Mouse (Mus musculus): ENCODE data around the gene Ccdc167. TPM values are rescaled to one million over a fixed set of nuclear protein-coding genes. Genes with fewer than 3 reads are reported as not detected.

Gene Ccdc167
- polyA plus RNA-seq, 1 experiment from 2014 or later, result 15.4 TPM

DNA sequence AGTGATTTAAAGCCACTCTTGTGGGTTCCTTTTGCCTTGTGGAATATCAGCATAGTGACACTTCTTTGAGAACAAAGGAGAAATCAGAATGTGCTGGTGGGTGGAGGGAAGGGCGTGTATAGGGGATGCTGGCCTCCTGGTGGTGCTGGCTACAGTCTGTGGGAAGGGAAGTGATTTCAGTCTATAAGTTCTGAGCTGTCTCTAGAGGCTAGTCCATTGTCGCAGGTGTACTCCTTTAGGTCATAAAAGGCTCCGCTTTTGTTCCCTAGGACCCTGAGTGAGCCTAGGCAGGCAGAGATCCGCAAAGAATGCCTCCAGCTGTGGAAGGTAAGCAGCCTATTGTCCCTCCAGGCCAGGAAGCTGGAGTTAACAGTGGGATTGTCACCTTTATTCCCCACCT lies 22.3 kb downstream of the Ccdc167 start:
- Histone ChIP-seq H3K36me3 (peaks cover 77% of the 10 kb centered on the region), H3K27me3 (replicated peaks) (no peaks in the 10 kb centered on the region), H3K9me3 (no peaks in the 10 kb centered on the region), H3K9ac (no peak overlapping the region), H3K4me2 (replicated peaks) (no peak overlapping the region), H3K4me1 (no peaks in the 10 kb centered on the region), H3K27ac (no peak overlapping the region), H3K4me3 (no peak overlapping the region)
- ATAC-seq (ENCODE audit: low FRiP score, low read depth), result no peak
- 80% methylated on average over 4 of the region's 4 CpGs for WGBS

DNA sequence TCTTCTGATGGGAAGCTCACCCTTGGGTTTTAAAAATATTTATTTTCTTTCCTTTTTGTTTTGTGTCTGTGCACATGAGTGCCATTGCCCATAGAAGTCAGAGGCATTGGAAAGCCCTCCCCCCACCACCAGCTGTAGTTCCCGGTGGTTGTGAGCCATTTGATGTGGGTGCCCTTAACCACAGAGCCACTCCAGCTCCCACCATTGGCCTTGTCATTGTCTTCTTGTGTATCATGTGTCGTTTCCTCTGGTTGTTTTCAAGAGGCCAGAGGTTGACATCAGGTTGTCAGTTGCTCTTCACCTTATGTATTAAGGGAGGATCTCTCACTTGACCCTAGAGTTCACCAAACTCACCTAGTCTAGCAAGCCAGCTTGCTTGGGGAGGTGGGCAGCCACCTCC lies 23.3 kb downstream of the Ccdc167 start:
- H3K36me3 ChIP-seq, result peaks cover 71% of the 10 kb centered on the region
- no peaks in the 10 kb centered on the region for H3K4me1 ChIP-seq
- ATAC-seq (ENCODE audit: low FRiP score, low read depth), result no peak
- H3K4me2 ChIP-seq (replicated peaks), result no peak overlapping the region
- no peaks in the 10 kb centered on the region for H3K9me3 ChIP-seq
- H3K9ac ChIP-seq, result no peak overlapping the region
- H3K27me3 ChIP-seq (replicated peaks), result no peaks in the 10 kb centered on the region
- no peak overlapping the region for H3K27ac ChIP-seq
- 73% methylated on average over 2 of the region's 2 CpGs for WGBS
- H3K4me3 ChIP-seq, result no peak overlapping the region

DNA sequence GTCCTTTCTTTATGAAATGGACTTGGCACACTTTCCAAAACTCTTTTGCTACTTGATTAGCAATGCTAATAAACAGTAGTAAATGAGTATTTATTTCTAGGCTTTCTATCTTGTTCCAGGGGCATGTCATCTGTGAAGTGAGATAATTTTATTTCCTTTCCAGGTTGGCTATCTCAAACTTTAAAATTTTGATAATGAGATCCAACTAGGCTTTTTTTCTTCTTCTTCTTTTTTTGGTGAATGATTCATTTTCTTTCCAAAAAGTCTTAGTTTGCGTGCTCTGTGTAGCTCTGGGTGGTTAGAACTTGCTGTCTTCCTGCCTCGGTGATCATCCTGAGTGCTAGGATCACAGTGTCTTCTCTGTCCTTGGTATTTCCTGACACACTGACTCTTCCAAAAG lies 24.0 kb downstream of the Ccdc167 start:
- ATAC-seq (ENCODE audit: low FRiP score, low read depth), result no peak
- WGBS, result 95% methylated on average over 2 of the region's 2 CpGs
- H3K9ac ChIP-seq, result no peak overlapping the region
- no peak overlapping the region for H3K4me2 ChIP-seq (replicated peaks)
- H3K4me3 ChIP-seq, result no peak overlapping the region
- H3K9me3 ChIP-seq, result no peaks in the 10 kb centered on the region
- peaks cover 71% of the 10 kb centered on the region for H3K36me3 ChIP-seq
- H3K27ac ChIP-seq, result no peak overlapping the region
- H3K27me3 ChIP-seq (replicated peaks), result no peaks in the 10 kb centered on the region
- no peaks in the 10 kb centered on the region for H3K4me1 ChIP-seq

DNA sequence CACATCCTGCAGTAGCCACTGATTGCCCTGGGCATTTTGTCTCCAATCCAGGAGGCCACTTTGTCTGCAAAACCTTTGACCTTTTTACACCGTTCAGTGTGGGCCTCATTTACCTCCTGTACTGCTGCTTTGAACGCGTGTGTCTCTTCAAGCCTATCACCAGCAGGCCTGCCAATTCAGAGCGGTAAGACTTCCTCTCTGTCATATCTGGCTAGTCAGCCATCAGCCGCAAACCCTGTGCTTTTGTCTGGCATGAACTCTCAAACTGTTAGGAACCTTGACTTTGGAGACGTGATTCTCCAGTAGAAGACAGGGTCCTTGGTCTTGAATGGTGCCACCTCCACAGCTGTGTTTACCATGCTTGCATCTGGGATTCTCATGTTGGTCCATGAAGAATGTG lies 26.6 kb downstream of the Ccdc167 start:
- H3K4me1 ChIP-seq, result no peaks in the 10 kb centered on the region; the same call in 1 of the 2 replicates

DNA sequence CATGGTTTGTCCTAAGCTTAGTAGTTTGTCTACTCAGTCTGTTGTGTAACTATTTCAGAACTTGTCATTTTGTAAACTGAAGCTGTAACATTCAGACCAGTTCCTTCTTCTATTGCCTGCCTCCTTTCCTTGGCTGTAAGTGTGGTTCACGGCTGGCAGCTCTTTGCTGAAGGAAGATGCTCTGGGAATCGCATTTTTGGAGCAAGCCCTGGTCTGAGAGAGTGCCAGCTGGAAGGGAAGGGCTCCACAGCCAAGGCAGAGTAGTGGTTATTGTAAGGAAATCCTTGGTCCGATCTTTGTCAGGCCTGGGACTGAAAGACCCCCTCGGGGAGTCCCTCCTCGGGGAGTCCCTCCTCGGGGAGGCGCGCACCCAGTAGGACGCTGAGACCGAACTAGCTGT lies 28.2 kb downstream of the Ccdc167 start:
- WGBS, result 92% methylated on average over 10 of the region's 10 CpGs
- no peak for ATAC-seq (ENCODE audit: low FRiP score, low read depth)
- no peak overlapping the region for H3K4me2 ChIP-seq (replicated peaks)
- H3K9ac ChIP-seq, result no peak overlapping the region
- no peaks in the 10 kb centered on the region; the same call in 1 of the 2 replicates for H3K4me1 ChIP-seq
- no peaks in the 10 kb centered on the region for H3K27me3 ChIP-seq (replicated peaks)
- peaks cover 76% of the 10 kb centered on the region for H3K36me3 ChIP-seq
- H3K27ac ChIP-seq, result no peak overlapping the region
- H3K4me3 ChIP-seq, result no peak overlapping the region
- H3K9me3 ChIP-seq, result no peaks in the 10 kb centered on the region

More for the DNA sequence above, 26.6 kb downstream of the Ccdc167 start:
- Histone ChIP-seq H3K27ac (no peak overlapping the region), H3K9me3 (no peaks in the 10 kb centered on the region), H3K9ac (no peak overlapping the region), H3K36me3 (peaks cover 77% of the 10 kb centered on the region), H3K4me2 (replicated peaks) (no peak overlapping the region), H3K27me3 (replicated peaks) (no peaks in the 10 kb centered on the region), H3K4me3 (no peak overlapping the region)
- no peak for ATAC-seq (ENCODE audit: low FRiP score, low read depth)
- 68% methylated on average over 6 of the region's 6 CpGs for WGBS

DNA sequence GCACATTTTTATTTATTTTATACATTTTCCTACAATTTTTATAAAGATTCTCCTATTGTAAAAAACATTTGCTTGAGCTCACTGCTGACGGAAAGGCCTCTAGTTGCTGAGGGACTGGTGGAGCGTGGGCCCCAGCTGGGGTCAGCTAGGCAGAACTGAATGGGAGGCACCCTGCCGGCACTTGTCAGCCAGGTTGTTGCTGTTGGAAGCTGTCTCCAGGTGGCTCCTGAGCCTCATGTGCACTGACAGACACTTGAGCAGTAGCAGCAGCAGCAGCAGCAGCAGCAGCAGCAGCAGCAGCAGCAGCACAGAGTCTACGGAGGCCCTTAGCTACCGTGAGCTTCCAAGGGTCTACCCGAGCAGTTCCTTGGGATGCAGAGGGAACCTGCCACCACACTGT lies 29.5 kb downstream of the Ccdc167 start:
- ATAC-seq (ENCODE audit: low FRiP score, low read depth), result no peak
- Histone ChIP-seq H3K27ac (no peak overlapping the region), H3K4me1 (no peaks in the 10 kb centered on the region; the same call in 1 of the 2 replicates), H3K9ac (no peak overlapping the region), H3K4me3 (no peak overlapping the region), H3K27me3 (replicated peaks) (no peaks in the 10 kb centered on the region), H3K36me3 (peaks cover 86% of the 10 kb centered on the region), H3K9me3 (no peaks in the 10 kb centered on the region), H3K4me2 (replicated peaks) (no peak overlapping the region)
- WGBS, result 84% methylated on average over 6 of the region's 6 CpGs

DNA sequence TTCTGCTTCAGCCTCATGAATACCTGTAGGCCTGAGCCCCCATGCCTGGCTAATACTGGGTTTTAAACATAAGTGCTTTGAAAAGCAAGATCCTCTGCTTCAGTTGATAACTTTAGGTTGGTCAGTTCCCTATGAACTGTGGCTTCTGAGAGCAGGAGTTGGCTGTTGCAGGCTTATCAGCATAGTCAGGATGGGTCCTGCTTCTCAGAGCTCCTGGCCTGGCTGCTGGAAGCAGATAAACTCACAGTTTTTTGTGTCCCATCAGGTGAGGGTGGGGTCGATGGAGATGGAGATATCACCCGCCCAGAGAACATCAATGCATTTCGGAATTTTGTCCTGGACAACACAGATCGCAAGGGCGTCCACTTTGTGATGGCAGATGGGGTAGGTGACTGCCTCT lies 30.1 kb downstream of the Ccdc167 start:
- Histone ChIP-seq H3K9me3 (no peaks in the 10 kb centered on the region), H3K4me3 (no peak overlapping the region), H3K27me3 (replicated peaks) (no peaks in the 10 kb centered on the region), H3K9ac (no peak overlapping the region), H3K36me3 (peaks cover 92% of the 10 kb centered on the region), H3K27ac (no peak overlapping the region), H3K4me2 (replicated peaks) (no peak overlapping the region), H3K4me1 (no peaks in the 10 kb centered on the region; the same call in 1 of the 2 replicates)
- 95% methylated on average over 5 of the region's 5 CpGs for whole genome bisulfite sequencing
- no peak for ATAC-seq (ENCODE audit: low FRiP score, low read depth)

DNA sequence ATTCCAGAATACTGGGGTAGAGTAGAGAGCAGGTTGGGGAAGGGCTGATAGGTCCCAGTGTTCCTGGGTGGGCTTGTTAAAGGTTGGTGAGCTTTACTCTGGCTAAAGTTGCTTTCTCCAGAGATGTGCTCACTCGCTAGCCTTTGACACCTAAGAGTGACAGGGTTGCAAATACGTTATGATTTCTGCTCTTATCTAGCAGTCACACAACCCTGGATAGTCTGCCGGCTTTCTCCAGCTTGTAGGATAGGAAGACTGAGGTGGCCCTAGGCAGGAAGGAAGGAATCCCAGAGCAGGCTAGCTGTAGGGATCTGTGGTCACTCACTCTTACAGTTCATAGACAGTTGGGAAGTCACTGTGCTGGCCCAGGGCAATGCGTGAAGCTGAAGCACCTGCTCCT lies 32.6 kb downstream of the Ccdc167 start:
- no peak for ATAC-seq (ENCODE audit: low FRiP score, low read depth)
- no peaks in the 10 kb centered on the region for H3K9me3 ChIP-seq
- no peaks in the 10 kb centered on the region for H3K27me3 ChIP-seq (replicated peaks)
- H3K4me3 ChIP-seq, result no peak overlapping the region
- H3K4me1 ChIP-seq, result peaks cover 5% of the 10 kb centered on the region
- H3K36me3 ChIP-seq, result peaks cover 88% of the 10 kb centered on the region
- no peak overlapping the region for H3K9ac ChIP-seq
- no peak overlapping the region for H3K4me2 ChIP-seq (replicated peaks)
- H3K27ac ChIP-seq, result no peak overlapping the region
- 95% methylated on average over 4 of the region's 4 CpGs for WGBS

DNA sequence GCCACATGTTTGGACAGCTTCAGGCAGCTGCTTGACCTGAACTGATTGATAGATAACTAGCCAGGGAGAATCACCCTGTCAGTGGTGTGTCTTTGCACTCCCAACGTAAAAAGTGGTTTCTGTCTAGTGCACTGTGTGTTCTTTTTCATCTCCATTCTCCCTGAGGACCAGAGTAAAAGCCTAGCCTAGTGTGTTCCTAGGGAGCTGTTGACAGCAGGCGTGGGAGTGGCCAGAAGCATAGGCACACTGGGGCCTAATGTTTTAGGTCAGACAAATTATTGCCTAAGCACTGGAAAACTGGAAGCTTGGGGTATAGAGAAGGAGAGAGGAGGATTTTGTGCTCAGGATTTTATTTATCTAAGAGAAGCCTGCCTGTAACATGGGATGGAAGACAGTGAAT lies 33.7 kb downstream of the Ccdc167 start:
- H3K4me3 ChIP-seq, result no peak overlapping the region
- no peak for ATAC-seq (ENCODE audit: low FRiP score, low read depth)
- no peaks in the 10 kb centered on the region for H3K9me3 ChIP-seq
- no peak overlapping the region for H3K9ac ChIP-seq
- 83% methylated on average over 2 of the region's 2 CpGs for WGBS
- H3K36me3 ChIP-seq, result peaks cover 93% of the 10 kb centered on the region
- peaks cover 5% of the 10 kb centered on the region for H3K4me1 ChIP-seq
- H3K27ac ChIP-seq, result no peak overlapping the region; the same call in 1 of the 2 replicates
- H3K4me2 ChIP-seq (replicated peaks), result no peak overlapping the region
- no peaks in the 10 kb centered on the region for H3K27me3 ChIP-seq (replicated peaks)

DNA sequence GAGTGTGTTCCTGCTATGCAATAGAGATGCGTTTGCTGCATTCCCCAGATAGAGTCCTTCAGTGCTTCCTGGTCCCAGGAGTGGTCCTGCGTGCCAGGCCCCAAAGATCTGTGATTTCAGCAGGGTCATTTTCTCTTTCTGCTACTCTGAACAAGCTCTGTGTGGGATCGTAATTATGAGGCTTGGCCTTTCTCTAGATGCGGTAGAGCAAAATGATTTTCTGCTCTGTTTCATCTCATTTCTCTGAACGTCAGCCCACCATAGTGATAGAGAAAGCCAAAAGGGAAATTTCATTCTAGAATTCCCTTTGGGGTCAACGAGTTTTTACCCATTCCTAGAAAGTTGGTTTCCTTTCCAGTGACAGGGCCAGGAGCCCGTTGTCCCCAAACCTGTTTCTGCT lies 34.6 kb downstream of the Ccdc167 start:
- Histone ChIP-seq H3K27me3 (replicated peaks) (no peaks in the 10 kb centered on the region), H3K36me3 (peaks cover 93% of the 10 kb centered on the region), H3K4me3 (no peak overlapping the region), H3K9ac (no peak overlapping the region), H3K4me2 (replicated peaks) (no peak overlapping the region), H3K27ac (no peak overlapping the region), H3K9me3 (no peaks in the 10 kb centered on the region), H3K4me1 (peaks cover 5% of the 10 kb centered on the region; the same call in 1 of the 2 replicates)
- WGBS, result 75% methylated on average over 7 of the region's 7 CpGs
- no peak for ATAC-seq (ENCODE audit: low FRiP score, low read depth)

DNA sequence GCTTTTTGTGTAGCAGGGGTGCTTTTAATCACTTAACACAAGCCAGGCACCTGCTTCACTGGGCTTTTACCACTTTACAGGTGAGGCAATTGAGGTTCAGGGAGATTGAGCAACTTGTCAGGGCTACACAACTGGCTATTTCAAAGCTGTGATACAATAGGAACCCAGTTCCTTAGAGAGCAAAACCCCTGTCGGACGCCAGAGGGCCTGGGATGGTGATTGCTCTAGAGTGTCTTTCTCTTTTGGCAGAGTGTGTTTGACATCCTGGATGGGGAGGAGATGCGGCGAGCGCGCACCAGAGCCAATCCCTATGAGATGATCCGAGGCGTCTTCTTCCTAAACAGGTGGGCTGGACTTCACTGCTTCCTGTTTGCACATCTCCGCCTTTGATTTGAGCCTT lies 35.2 kb downstream of the Ccdc167 start:
- no peak overlapping the region for H3K4me2 ChIP-seq (replicated peaks)
- H3K9me3 ChIP-seq, result no peaks in the 10 kb centered on the region
- no peak overlapping the region for H3K9ac ChIP-seq
- no peak overlapping the region for H3K4me3 ChIP-seq
- no peak for ATAC-seq (ENCODE audit: low FRiP score, low read depth)
- no peaks in the 10 kb centered on the region for H3K27me3 ChIP-seq (replicated peaks)
- peaks cover 94% of the 10 kb centered on the region for H3K36me3 ChIP-seq
- 95% methylated on average over 9 of the region's 9 CpGs for WGBS
- H3K4me1 ChIP-seq, result peaks cover 5% of the 10 kb centered on the region; the same call in 1 of the 2 replicates
- H3K27ac ChIP-seq, result no peak overlapping the region

DNA sequence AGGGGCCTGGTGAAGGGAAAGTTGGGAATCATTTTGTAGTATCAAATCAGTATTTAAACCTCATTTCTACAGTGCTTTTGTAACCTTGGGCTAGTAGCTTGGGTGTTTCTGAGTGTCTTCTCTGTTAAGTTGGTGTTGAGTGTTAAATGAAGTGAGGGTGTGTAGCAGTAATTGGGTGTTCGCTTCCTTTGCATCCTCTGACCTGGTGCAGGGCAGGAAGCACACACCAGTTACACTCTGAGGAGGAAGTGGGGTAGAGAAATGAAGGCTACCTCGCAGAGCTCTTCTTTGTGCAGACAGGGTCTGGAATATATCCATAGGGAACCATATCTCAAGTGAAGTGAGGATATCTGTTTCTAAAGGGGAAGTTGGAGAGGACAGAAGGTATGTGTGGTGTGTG lies 35.9 kb downstream of the Ccdc167 start:
- H3K27me3 ChIP-seq (replicated peaks), result no peaks in the 10 kb centered on the region
- no peak overlapping the region for H3K9ac ChIP-seq
- peaks cover 94% of the 10 kb centered on the region for H3K36me3 ChIP-seq
- ATAC-seq (ENCODE audit: low FRiP score, low read depth), result no peak
- no peak overlapping the region for H3K27ac ChIP-seq
- no peak overlapping the region for H3K4me3 ChIP-seq
- 91% methylated on average over 2 of the region's 2 CpGs for WGBS
- H3K9me3 ChIP-seq, result no peaks in the 10 kb centered on the region
- H3K4me2 ChIP-seq (replicated peaks), result no peak overlapping the region
- H3K4me1 ChIP-seq, result peaks cover 5% of the 10 kb centered on the region; the same call in 1 of the 2 replicates

DNA sequence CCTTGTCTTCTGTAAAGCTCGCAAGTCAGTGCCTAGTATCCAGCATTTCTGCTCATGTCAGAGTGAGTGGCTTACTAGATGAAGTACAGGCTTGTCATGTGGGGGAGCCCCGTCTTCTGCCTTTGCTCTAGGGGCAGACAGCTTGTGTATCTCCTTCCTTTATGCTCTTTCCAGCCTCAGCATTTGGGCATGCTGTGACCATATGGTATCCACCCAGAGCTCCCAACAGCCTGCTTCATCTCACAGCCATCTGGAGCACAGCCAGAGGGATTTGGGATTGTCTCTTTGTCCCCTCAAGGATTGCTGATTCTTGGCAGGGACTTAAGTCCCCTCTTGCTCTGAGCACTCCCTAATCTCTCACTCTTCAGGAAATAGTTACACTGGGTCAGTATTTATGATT lies 36.7 kb downstream of the Ccdc167 start:
- ATAC-seq (ENCODE audit: low FRiP score, low read depth), result no peak
- H3K4me2 ChIP-seq (replicated peaks), result no peak overlapping the region
- H3K36me3 ChIP-seq, result peaks cover 94% of the 10 kb centered on the region
- H3K4me3 ChIP-seq, result no peak overlapping the region
- H3K9ac ChIP-seq, result no peak overlapping the region
- 72% methylated on average over 2 of the region's 2 CpGs for WGBS
- H3K4me1 ChIP-seq, result peaks cover 5% of the 10 kb centered on the region; the same call in 1 of the 2 replicates
- no peaks in the 10 kb centered on the region for H3K27me3 ChIP-seq (replicated peaks)
- H3K9me3 ChIP-seq, result no peaks in the 10 kb centered on the region
- no peak overlapping the region for H3K27ac ChIP-seq

Measured in neural tube, embryonic 12.5 days (tissue).